ENCODE assay signal across 17 mouse cellular contexts in the genomic region with DNA sequence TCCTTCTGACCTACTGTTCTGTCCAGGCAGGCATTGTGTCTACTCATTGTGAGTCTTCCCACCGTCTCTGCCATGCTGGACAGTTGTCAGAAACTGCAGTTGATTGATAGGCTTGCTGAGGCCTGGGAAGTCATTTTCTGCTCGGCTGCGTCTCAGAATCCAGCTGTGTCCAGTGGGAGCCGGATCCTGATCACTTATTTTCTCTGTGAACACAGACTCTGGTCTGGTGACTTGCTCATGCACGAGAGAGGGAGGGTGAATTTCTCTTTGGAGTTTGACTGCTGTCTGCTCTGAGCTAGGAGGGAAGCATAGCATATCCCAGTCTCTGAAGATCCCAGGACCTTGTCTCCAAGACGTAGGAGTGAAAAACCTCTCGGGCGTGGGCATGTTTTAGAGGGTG.
DNase-seq lines count a peak whose midpoint lies in the region; ATAC-seq and TF ChIP-seq lines count a peak whose summit lies in the region.
"Had no signal": no experiment of that assay in that cellular context is flagged by ENCODE, and none has a peak within 500 bp of the region (broad histone marks: within the 10 kb centered on the region; RNA-seq: fewer than 3 reads in every experiment).

No protein-coding gene starts in this region.

- no peak overlapping the region for H3K9ac ChIP-seq in kidney, embryonic 16.5 days (replicated peaks; ENCODE audit: low read length)
- no peak overlapping the region for H3K9ac ChIP-seq in intestine, embryonic 15.5 days
- H3K9ac ChIP-seq: embryonic facial prominence, embryonic 13.5 days; heart, embryonic 13.5 days; limb, embryonic 15.5 days; liver, postnatal 0 days; midbrain, embryonic 13.5 days had no signal

- 9% methylated on average over 8 of the region's 8 CpGs for WGBS in kidney, embryonic 16.5 days
- 61% methylated on average over 8 of the region's 8 CpGs for WGBS in intestine, embryonic 15.5 days

- peaks cover 23% of the 10 kb centered on the region for H3K4me1 ChIP-seq in kidney, embryonic 16.5 days (ENCODE audit: insufficient read depth, low read length)
- no peaks in the 10 kb centered on the region for H3K4me1 ChIP-seq in intestine, embryonic 15.5 days (replicated peaks)
- H3K4me1 ChIP-seq: embryonic facial prominence, embryonic 13.5 days; heart, embryonic 13.5 days; limb, embryonic 15.5 days had no signal

- H3K27me3 ChIP-seq in kidney, embryonic 16.5 days (ENCODE audit: insufficient read depth, low read length) = no peaks in the 10 kb centered on the region
- no peaks in the 10 kb centered on the region for H3K27me3 ChIP-seq in intestine, embryonic 15.5 days (replicated peaks)
- H3K27me3 ChIP-seq: embryonic facial prominence, embryonic 13.5 days; limb, embryonic 15.5 days; midbrain, embryonic 13.5 days had no signal

- 0 out of 2 replicates have a peak overlapping the region, but pooled peaks have one; percentile 1 for H3K4me2 ChIP-seq in kidney, embryonic 16.5 days (replicated peaks; ENCODE audit: low read depth, low read length)
- no peak overlapping the region for H3K4me2 ChIP-seq in intestine, embryonic 15.5 days (replicated peaks)
- H3K4me2 ChIP-seq: embryonic facial prominence, embryonic 13.5 days; heart, embryonic 13.5 days; limb, embryonic 15.5 days; midbrain, embryonic 13.5 days had no signal

- peak overlapping the region; percentile 65 for H3K27ac ChIP-seq in kidney, embryonic 16.5 days (ENCODE audit: low read length)
- H3K27ac ChIP-seq in intestine, embryonic 15.5 days = no peak overlapping the region
- H3K27ac ChIP-seq: embryonic facial prominence, embryonic 13.5 days; heart, embryonic 13.5 days; limb, embryonic 15.5 days; midbrain, embryonic 13.5 days had no signal

- TF ChIP-seq CTCF in brain, embryonic 14.5 days (IDR thresholded peaks at IDR 0.05; ENCODE audit: borderline replicate concordance, extremely low read depth, insufficient read depth, insufficient read length) = no peak

- H3K4me3 ChIP-seq in kidney, embryonic 16.5 days (ENCODE audit: low read length) = no peak overlapping the region
- H3K4me3 ChIP-seq in intestine, embryonic 15.5 days (replicated peaks) = no peak overlapping the region
- H3K4me3 ChIP-seq: embryonic facial prominence, embryonic 13.5 days; heart, embryonic 13.5 days; limb, embryonic 15.5 days; midbrain, embryonic 13.5 days had no signal

- DNase-seq in brain, embryonic 14.5 days (ENCODE audit: low read depth) = peak; percentile 34
- DNase-seq in embryo, embryonic 11.5 days (ENCODE audit: low read depth, low spot score) = peak; percentile 20
- peak; percentile 63 for DNase-seq in neural tube, embryonic 10.5 days (ENCODE audit: extremely low spot score, low spot score)
- no peak for DNase-seq in adrenal gland, postnatal 36 days
- DNase-seq: adrenal gland, postnatal 25 days; cerebellum, postnatal 14 days; gastrocnemius, postnatal 36 days; liver, postnatal 0 days; lung, postnatal 36 days; thymus, postnatal 25 days had no signal

- ATAC-seq in kidney, embryonic 16.5 days (ENCODE audit: low FRiP score, low TSS enrichment) = peak; percentile 94
- ATAC-seq in intestine, embryonic 15.5 days = no peak
- ATAC-seq in megakaryocyte progenitor cell, adult 5-6 weeks (replicated peaks; ENCODE audit: poor library complexity) = no peak
- ATAC-seq: liver, postnatal 0 days; midbrain, embryonic 13.5 days had no signal

- no peaks in the 10 kb centered on the region for H3K9me3 ChIP-seq in kidney, embryonic 16.5 days (ENCODE audit: low read length)
- H3K9me3 ChIP-seq in intestine, embryonic 15.5 days = no peaks in the 10 kb centered on the region
- H3K9me3 ChIP-seq: embryonic facial prominence, embryonic 13.5 days; heart, embryonic 13.5 days; limb, embryonic 15.5 days; midbrain, embryonic 13.5 days had no signal

- no peak for TF ChIP-seq POLR2A in brain, embryonic 14.5 days (IDR thresholded peaks at IDR 0.05; ENCODE audit: borderline replicate concordance, extremely low read depth, insufficient read depth, insufficient read length, poor library complexity, severe bottlenecking)

- H3K36me3 ChIP-seq in kidney, embryonic 16.5 days (ENCODE audit: insufficient read depth, low read length) = no peaks in the 10 kb centered on the region
- no peaks in the 10 kb centered on the region for H3K36me3 ChIP-seq in intestine, embryonic 15.5 days
- H3K36me3 ChIP-seq: embryonic facial prominence, embryonic 13.5 days; heart, embryonic 13.5 days; limb, embryonic 15.5 days; midbrain, embryonic 13.5 days had no signal

Comparison
In these comparisons a context has a peak if more than half of its experiments do, and no peak if none do; other contexts are left out.
1. DNase-seq: peak in brain, embryonic 14.5 days (single experiment), embryo, embryonic 11.5 days (single experiment) and neural tube, embryonic 10.5 days (single experiment); none in adrenal gland, postnatal 36 days (0 of 2).